Comparison of ENCODE assay signal across 23 mouse cellular contexts in the genomic region with DNA sequence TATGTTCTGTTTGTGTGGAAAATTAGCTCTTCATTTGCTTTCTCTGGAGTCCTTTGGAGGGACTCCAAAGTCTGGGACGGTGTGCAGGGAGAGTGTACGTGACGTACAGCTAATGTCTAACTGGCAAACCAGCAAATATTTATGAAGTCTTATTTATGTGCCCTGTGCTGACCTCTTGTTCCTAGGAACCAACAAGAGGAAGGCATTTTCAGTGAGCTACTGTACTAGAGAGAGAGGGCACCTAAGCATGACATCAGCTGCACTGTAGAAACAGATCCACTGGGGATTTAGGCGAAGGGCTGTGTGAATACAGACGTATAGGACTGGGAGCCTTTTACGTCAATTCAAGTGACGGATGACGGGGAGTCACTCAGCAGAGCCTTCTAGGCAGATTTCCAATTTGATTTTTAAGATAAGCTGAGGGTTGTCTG. TPM values are rescaled to one million over a fixed set of nuclear protein-coding genes. Genes with fewer than 3 reads are reported as not detected.
DNase-seq lines count a peak whose midpoint lies in the region; ATAC-seq and TF ChIP-seq lines count a peak whose summit lies in the region.
"Had no signal": no experiment of that assay in that cellular context is flagged by ENCODE, and none has a peak within 500 bp of the region (broad histone marks: within the 10 kb centered on the region; RNA-seq: fewer than 3 reads in every experiment).

No protein-coding gene starts in this region.

- no peak overlapping the region for H3K9ac ChIP-seq in heart, adult 2 months (ENCODE audit: low read depth, low read length)
- no peak overlapping the region for H3K9ac ChIP-seq in heart, embryonic 12.5 days
- H3K9ac ChIP-seq in liver, embryonic 15.5 days: no peak overlapping the region
- no peak overlapping the region for H3K9ac ChIP-seq in liver, embryonic 11.5 days (ENCODE audit: low read depth, low read length)
- H3K9ac ChIP-seq in kidney, embryonic 16.5 days (replicated peaks; ENCODE audit: low read length): no peak overlapping the region
- H3K9ac ChIP-seq: hindbrain, embryonic 13.5 days; limb, embryonic 15.5 days; neural tube, embryonic 12.5 days; stomach, embryonic 15.5 days had no signal

- TF ChIP-seq POLR2A in heart, adult 2 months (IDR thresholded peaks at IDR 0.05; ENCODE audit: insufficient read depth, low read depth, low read length): no peak

- H3K27me3 ChIP-seq in heart, adult 2 months (ENCODE audit: control insufficient read depth, insufficient read depth, low read length): no peaks in the 10 kb centered on the region
- no peaks in the 10 kb centered on the region for H3K27me3 ChIP-seq in heart, embryonic 12.5 days (replicated peaks)
- H3K27me3 ChIP-seq in liver, embryonic 15.5 days: no peaks in the 10 kb centered on the region
- no peaks in the 10 kb centered on the region for H3K27me3 ChIP-seq in liver, embryonic 11.5 days (replicated peaks; ENCODE audit: control insufficient read depth, insufficient read depth, low read length)
- no peaks in the 10 kb centered on the region for H3K27me3 ChIP-seq in kidney, embryonic 16.5 days (ENCODE audit: insufficient read depth, low read length)
- H3K27me3 ChIP-seq: hindbrain, embryonic 13.5 days; limb, embryonic 15.5 days; neural tube, embryonic 12.5 days; Patski; stomach, embryonic 15.5 days had no signal

- DNase-seq in heart, adult 2 months: no peak
- DNase-seq in liver, embryonic 11.5 days (ENCODE audit: low spot score): no peak
- DNase-seq in adrenal gland, postnatal 14 days: peak; percentile 47
- no peak for DNase-seq in layer of hippocampus, postnatal 36 days
- DNase-seq in right cerebral cortex, postnatal 10 days (ENCODE audit: low spot score in 2 of 2): no peak
- DNase-seq: cerebellum, adult 2 months; heart, adult 18-20 months; heart, postnatal 10 days; lung, postnatal 4 days; right cerebral cortex, postnatal 14 days; thymus, postnatal 14 days had no signal

- peak overlapping the region; percentile 6 for H3K27ac ChIP-seq in heart, adult 2 months
- H3K27ac ChIP-seq in heart, embryonic 12.5 days (ENCODE audit: poor library complexity, severe bottlenecking): no peak overlapping the region
- peak overlapping the region; percentile 39 for H3K27ac ChIP-seq in liver, embryonic 15.5 days (replicated peaks)
- H3K27ac ChIP-seq in liver, embryonic 11.5 days (ENCODE audit: low read depth, low read length): no peak overlapping the region
- H3K27ac ChIP-seq in kidney, embryonic 16.5 days (ENCODE audit: low read length): no peak overlapping the region; the same call in 1 of the 2 replicates
- H3K27ac ChIP-seq: hindbrain, embryonic 13.5 days; limb, embryonic 15.5 days; midbrain, embryonic 10.5 days; neural tube, embryonic 12.5 days; stomach, embryonic 15.5 days had no signal

- no peak for ATAC-seq in heart, embryonic 12.5 days (ENCODE audit: insufficient number of reproducible peaks, low FRiP score)
- peak; percentile 69 for ATAC-seq in liver, embryonic 15.5 days (ENCODE audit: insufficient read depth)
- no peak for ATAC-seq in liver, embryonic 11.5 days (replicated peaks; ENCODE audit: low FRiP score)
- ATAC-seq in kidney, embryonic 16.5 days (ENCODE audit: low FRiP score, low TSS enrichment): peak; percentile 69
- ATAC-seq: activated CD4-positive, CD25-positive, alpha-beta regulatory T cell, adult 4 months; forebrain, embryonic 14.5 days; Patski had no signal

- H3K9me3 ChIP-seq in heart, embryonic 12.5 days (replicated peaks): no peaks in the 10 kb centered on the region
- H3K9me3 ChIP-seq in liver, embryonic 15.5 days (replicated peaks): no peaks in the 10 kb centered on the region
- no peaks in the 10 kb centered on the region for H3K9me3 ChIP-seq in liver, embryonic 11.5 days (ENCODE audit: control insufficient read depth, low read length)
- H3K9me3 ChIP-seq in kidney, embryonic 16.5 days (ENCODE audit: low read length): no peaks in the 10 kb centered on the region
- H3K9me3 ChIP-seq: hindbrain, embryonic 13.5 days; limb, embryonic 15.5 days; midbrain, embryonic 10.5 days; neural tube, embryonic 12.5 days; stomach, embryonic 15.5 days had no signal

- H3K4me1 ChIP-seq in heart, adult 2 months (ENCODE audit: control insufficient read depth, insufficient read depth, low read length): peaks cover 7% of the 10 kb centered on the region
- H3K4me1 ChIP-seq in heart, embryonic 12.5 days (replicated peaks): peaks cover 13% of the 10 kb centered on the region
- H3K4me1 ChIP-seq in liver, embryonic 15.5 days (replicated peaks): peaks cover 34% of the 10 kb centered on the region
- H3K4me1 ChIP-seq in liver, embryonic 11.5 days (replicated peaks; ENCODE audit: control insufficient read depth, insufficient read depth, low read length): peaks cover 5% of the 10 kb centered on the region
- H3K4me1 ChIP-seq in kidney, embryonic 16.5 days (ENCODE audit: insufficient read depth, low read length): peaks cover 16% of the 10 kb centered on the region
- H3K4me1 ChIP-seq: limb, embryonic 15.5 days; midbrain, embryonic 10.5 days; neural tube, embryonic 12.5 days; stomach, embryonic 15.5 days had no signal

- WGBS in heart, adult 2 months: 49% methylated on average over 8 of the region's 8 CpGs
- WGBS in heart, embryonic 12.5 days: 63% methylated on average over 8 of the region's 8 CpGs
- WGBS in liver, embryonic 15.5 days (ENCODE audit: insufficient replicate concordance): 61% methylated on average over 8 of the region's 8 CpGs
- 76% methylated on average over 8 of the region's 8 CpGs for WGBS in liver, embryonic 11.5 days
- WGBS in kidney, embryonic 16.5 days: 52% methylated on average over 8 of the region's 8 CpGs

- H3K36me3 ChIP-seq in heart, adult 2 months (ENCODE audit: control insufficient read depth, insufficient read depth, low read length): no peaks in the 10 kb centered on the region
- no peaks in the 10 kb centered on the region for H3K36me3 ChIP-seq in heart, embryonic 12.5 days
- no peaks in the 10 kb centered on the region for H3K36me3 ChIP-seq in liver, embryonic 15.5 days (replicated peaks)
- no peaks in the 10 kb centered on the region for H3K36me3 ChIP-seq in liver, embryonic 11.5 days (ENCODE audit: control insufficient read depth, insufficient read depth, low read length)
- no peaks in the 10 kb centered on the region for H3K36me3 ChIP-seq in kidney, embryonic 16.5 days (ENCODE audit: insufficient read depth, low read length)
- H3K36me3 ChIP-seq: hindbrain, embryonic 13.5 days; limb, embryonic 15.5 days; midbrain, embryonic 10.5 days; neural tube, embryonic 12.5 days; stomach, embryonic 15.5 days had no signal

- no peak overlapping the region for H3K4me2 ChIP-seq in heart, embryonic 12.5 days
- H3K4me2 ChIP-seq in liver, embryonic 15.5 days: no peak overlapping the region
- H3K4me2 ChIP-seq in liver, embryonic 11.5 days: no peak overlapping the region
- H3K4me2 ChIP-seq in kidney, embryonic 16.5 days (replicated peaks; ENCODE audit: low read depth, low read length): no peak overlapping the region
- H3K4me2 ChIP-seq: hindbrain, embryonic 13.5 days; limb, embryonic 15.5 days; neural tube, embryonic 12.5 days; stomach, embryonic 15.5 days had no signal

- H3K79me2 ChIP-seq in heart, adult 2 months (replicated peaks; ENCODE audit: control insufficient read depth, insufficient read depth, low read length): no peaks in the 10 kb centered on the region

- intact Hi-C loops in heart, adult 2 months (cut with DNase I): loop anchor here (5.0 kb wide), 1 partner anchor 47 kb away; the partner anchor contains the start of gene Fam129a

- no peak for TF ChIP-seq EP300 in heart, adult 2 months (IDR thresholded peaks at IDR 0.05; ENCODE audit: insufficient read depth, low read depth, low read length)

- no peak for TF ChIP-seq CTCF in heart, adult 2 months (IDR thresholded peaks at IDR 0.05)

- H3K4me3 ChIP-seq in heart, adult 2 months: no peak overlapping the region
- no peak overlapping the region for H3K4me3 ChIP-seq in heart, embryonic 12.5 days
- H3K4me3 ChIP-seq in liver, embryonic 15.5 days (replicated peaks): no peak overlapping the region
- H3K4me3 ChIP-seq in liver, embryonic 11.5 days (ENCODE audit: low read depth, low read length): no peak overlapping the region
- no peak overlapping the region for H3K4me3 ChIP-seq in kidney, embryonic 16.5 days (ENCODE audit: low read length)
- H3K4me3 ChIP-seq: erythroblast, embryonic 14.5 days; hindbrain, embryonic 13.5 days; limb, embryonic 15.5 days; midbrain, embryonic 10.5 days; neural tube, embryonic 12.5 days; stomach, embryonic 15.5 days had no signal

RNA-seq across cellular contexts. Expression of gene Fam129a, which starts 48.3 kb away (rescaled TPM):
- total RNA-seq in heart, adult 2 months (2021): 10 to 100 TPM; 13.3 to 14.9 TPM
- polyA plus RNA-seq in heart, adult 2 months (2012; rRNA removed): 6.2 and 10.1 TPM in 2 replicates
- polyA plus RNA-seq in heart, embryonic 12.5 days (2016; fragmentation: Nextera tagmentation; extraction: Ambion mirVana): 4.3 and 4.4 TPM in 2 replicates
- 8.6 and 9.1 TPM in 2 replicates for polyA plus RNA-seq in liver, embryonic 15.5 days (2015; fragmentation: Nextera tagmentation; extraction: Ambion mirVana)
- polyA plus RNA-seq in liver, embryonic 11.5 days (2014; fragmentation: Nextera tagmentation; extraction: Ambion mirVana): 2.1 and 3.0 TPM in 2 replicates
- 102 and 121 TPM in 2 replicates for total RNA-seq in adrenal gland, postnatal 14 days (2021)
- polyA plus RNA-seq in kidney, embryonic 16.5 days (2015; fragmentation: Nextera tagmentation; extraction: Ambion mirVana): 11.1 and 11.8 TPM in 2 replicates
- total RNA-seq in layer of hippocampus, postnatal 36 days (2021): 1 to 10 TPM; 1.5 to 2.7 TPM

Comparison
In these comparisons a context has a peak if more than half of its experiments do, and no peak if none do; other contexts are left out.
1. H3K27ac ChIP-seq: peak in heart, adult 2 months (single experiment) and liver, embryonic 15.5 days (single experiment); none in heart, embryonic 12.5 days (single experiment), liver, embryonic 11.5 days (single experiment) and kidney, embryonic 16.5 days (single experiment).
2. ATAC-seq: peak in liver, embryonic 15.5 days (single experiment) and kidney, embryonic 16.5 days (single experiment); none in heart, embryonic 12.5 days (single experiment) and liver, embryonic 11.5 days (single experiment).